Mouse (Mus musculus): ENCODE results near the gene Angptl6.
"Not testable (repeated sequence)": the region's sequence is repeated elsewhere in the genome, so short reads cannot be mapped to it uniquely, and the experiment has no call there.

Gene Angptl6

DNA sequence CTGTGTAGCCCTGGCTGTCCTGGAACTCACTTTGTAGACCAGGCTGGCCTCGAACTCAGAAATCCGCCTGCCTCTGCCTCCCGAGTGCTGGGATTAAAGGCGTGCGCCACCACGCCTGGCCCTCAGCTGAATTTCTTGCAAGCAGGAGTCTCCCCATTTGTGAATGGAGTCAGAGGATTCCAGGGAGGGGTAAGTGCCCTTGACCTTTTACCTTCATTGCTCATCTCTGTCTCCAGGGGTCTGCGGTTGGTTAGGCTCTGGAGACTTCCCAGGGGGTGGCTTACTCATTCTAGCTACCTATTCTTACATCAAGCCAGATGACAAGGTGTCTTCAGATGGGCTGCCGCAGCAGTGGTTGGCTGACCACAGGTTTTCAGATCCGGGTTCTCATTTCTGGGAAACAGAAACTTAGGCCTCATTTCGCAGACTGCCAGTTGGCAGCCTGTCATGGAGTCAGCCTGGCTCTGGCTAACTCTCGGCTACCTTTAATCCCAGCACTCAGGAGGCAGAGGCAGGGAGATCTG, 44.0 kb downstream of the Angptl6 start:
- DNase-seq = not testable (repeated sequence)

GRCm38 (mm10) chr9:20834881-20835280, 44.6 kb downstream of the Angptl6 start:
- no peak for DNase-seq

DNA sequence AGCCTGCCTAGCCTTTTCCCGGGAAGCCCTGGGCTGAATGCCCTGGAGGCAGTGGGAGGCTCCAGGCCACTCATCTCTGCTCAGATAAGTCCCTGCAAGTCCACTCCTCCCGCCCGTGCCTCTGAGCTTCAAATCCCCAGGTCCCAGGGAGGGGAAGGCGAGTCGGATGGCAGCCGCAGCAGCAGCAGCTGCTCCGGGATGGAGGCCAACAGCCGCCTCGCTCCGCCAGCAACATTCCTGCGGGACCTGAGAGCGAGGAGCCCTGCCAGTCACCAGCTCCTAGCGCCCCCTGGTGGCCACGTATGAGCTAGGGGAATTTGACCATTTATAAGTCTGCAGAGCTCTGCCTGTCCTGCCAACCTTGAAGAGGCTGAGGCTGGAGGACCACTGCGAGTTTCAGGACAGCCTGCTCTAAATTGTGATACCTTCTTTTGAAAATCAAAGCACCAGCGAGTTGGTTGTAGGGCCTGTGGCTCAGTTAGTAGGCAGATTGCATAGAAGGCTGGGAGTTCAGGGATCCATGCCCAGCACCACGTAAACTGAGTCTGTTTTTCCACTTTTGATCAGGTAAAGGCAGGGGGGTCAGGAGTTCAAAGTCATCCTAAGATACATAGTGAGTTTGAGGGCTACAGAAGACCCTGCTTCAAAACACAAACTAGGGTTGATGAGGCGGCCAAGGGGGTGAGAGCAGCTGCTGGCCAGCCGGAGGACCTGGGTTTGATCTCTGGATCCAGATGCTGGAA, 48.5 kb downstream of the Angptl6 start:
- DNase-seq = peak; percentile 95

GRCm38 (mm10) chr9:20828127-20828526, 51.4 kb downstream of the Angptl6 start:
- no peak for DNase-seq

DNA sequence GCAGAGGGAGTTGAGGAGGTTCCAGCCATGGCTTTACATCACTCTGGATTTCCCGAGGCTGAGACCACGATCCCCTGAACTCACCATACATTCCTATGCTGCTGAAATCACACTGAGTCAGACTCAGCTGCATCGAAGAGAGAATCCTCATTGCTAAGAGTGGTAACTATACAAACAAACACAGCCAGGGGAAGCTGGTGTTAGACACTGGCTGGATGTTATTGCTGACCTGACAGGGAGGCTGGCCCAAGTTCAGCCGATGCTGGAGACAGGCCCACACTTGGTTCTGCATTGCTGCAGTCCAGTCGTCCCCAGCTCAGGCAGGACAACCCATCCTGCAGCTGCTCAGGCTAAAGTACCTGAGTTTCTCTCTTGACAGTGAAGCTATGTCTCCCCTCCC, 53.7 kb downstream of the Angptl6 start:
- no peak for DNase-seq

Data from kidney, adult 9 months (tissue).